Mouse (Mus musculus) heart, embryonic 11.5 days (tissue): ENCODE results near the gene Vmn2r-ps130. TPM values are rescaled to one million over a fixed set of nuclear protein-coding genes. Genes with fewer than 3 reads are reported as not detected.
"Not testable (repeated sequence)": the region's sequence is repeated elsewhere in the genome, so short reads cannot be mapped to it uniquely, and the experiment has no call there.

Experiments
- ATAC-seq: fragments of 200-750 bp; cut with Nextera tagmentation; replicated peaks from 2 replicates; pipeline ENCODE4 v1.8.0; 2017; ENCODE audit warnings: moderate library complexity; ENCODE audit not compliant: insufficient number of reproducible peaks, low FRiP score, low TSS enrichment
- H3K27ac ChIP-seq: fragments of 300-500 bp; sonication (generic); 2 replicates; pipeline ENCODE4 v1.5.1; 2014; ENCODE audit warnings: mild to moderate bottlenecking, low read depth, low read length
- H3K27me3 ChIP-seq: fragments of 300-500 bp; sonication (generic); 2 replicates; pipeline ENCODE4 v1.6.1; 2014; ENCODE audit warnings: mild to moderate bottlenecking, low read length, mixed read lengths; ENCODE audit not compliant: control insufficient read depth, insufficient read depth
- H3K36me3 ChIP-seq: fragments of 300-500 bp; sonication (generic); 2 replicates; pipeline ENCODE4 v1.6.1; 2014; ENCODE audit warnings: mild to moderate bottlenecking, low read length, moderate library complexity, mixed read lengths; ENCODE audit not compliant: control insufficient read depth, insufficient read depth
- H3K4me1 ChIP-seq: fragments of 300-500 bp; sonication (generic); 2 replicates; pipeline ENCODE4 v1.6.1; 2014; ENCODE audit warnings: low read length; ENCODE audit not compliant: control insufficient read depth, insufficient read depth
- H3K4me2 ChIP-seq: fragments of 300-500 bp; sonication (generic); 2 replicates; pipeline ENCODE4 v1.6.1; 2014; ENCODE audit warnings: mild to moderate bottlenecking, moderate library complexity
- H3K4me3 ChIP-seq: fragments of 300-500 bp; sonication (generic); 2 replicates; pipeline ENCODE4 v1.5.1; 2014; ENCODE audit warnings: low read depth, low read length
- H3K9ac ChIP-seq: fragments of 300-500 bp; sonication (generic); 2 replicates; pipeline ENCODE4 v1.6.1; 2014; ENCODE audit warnings: mild to moderate bottlenecking, low read depth, low read length, moderate library complexity
- H3K9me3 ChIP-seq: fragments of 300-500 bp; sonication (generic); replicated peaks from 2 replicates; pipeline ENCODE4 v1.6.1; 2016; ENCODE audit warnings: low read length; ENCODE audit not compliant: control insufficient read depth
- WGBS: fragments of 180-500 bp; shearing (Covaris S2); extraction: QIAGEN DNeasy Blood & Tissue Kit; methylation state at CpG from one replicate; pipeline ENCODE4 v1.1.7; 2014; ENCODE audit not compliant: insufficient replicate concordance; 5-methylcytosine and 5-hydroxymethylcytosine counted together
- polyA plus RNA-seq: library from polyadenylated mRNA; unstranded; fragments of >200 nt; fragmentation: Nextera tagmentation; extraction: Ambion mirVana; gene quantifications from 2 replicates; pipeline ENCODE4 v1.2.1, GENCODE M21; 2014

Vmn2r-ps130 gene
- polyA plus RNA-seq = not detected in 2 replicates

GRCm38 (mm10) chr17:23060866-23061265, at the start of gene Vmn2r-ps130:
Vmn2r-ps130 (plus strand) TSS chr17:23061166.
- WGBS = no CpG with 5 or more reads among the region's 1 CpGs

More at GRCm38 (mm10) chr17:23060866-23061265, at the start of gene Vmn2r-ps130:
- not testable (repeated sequence) for H3K4me2 ChIP-seq, H3K9ac ChIP-seq, H3K9me3 ChIP-seq, H3K4me3 ChIP-seq, H3K36me3 ChIP-seq, H3K27ac ChIP-seq, ATAC-seq, H3K4me1 ChIP-seq, H3K27me3 ChIP-seq

Other genes starting within 250 kb of the Vmn2r-ps130 start
- 15.6 and 16.3 TPM in 2 replicates for gene Zfp945, start 194.0 kb upstream of the Vmn2r-ps130 start, polyA plus RNA-seq
- gene Vmn2r113, start 118.2 kb upstream of the Vmn2r-ps130 start, polyA plus RNA-seq = not detected in 2 replicates
- 8.4 and 10.9 TPM in 2 replicates for gene Zfp40, start 132.1 kb downstream of the Vmn2r-ps130 start, polyA plus RNA-seq